Mouse (Mus musculus): ENCODE data around the gene Ipo5.

Gene Ipo5

GRCm38 (mm10) chr14:120898876-120899275, 12.1 kb upstream of the Ipo5 start:
- no peak for TF ChIP-seq GATA4 (IDR thresholded peaks at IDR 0.05; ENCODE audit: insufficient replicate concordance, low read length)

- no peak for TF ChIP-seq GATA4 (IDR thresholded peaks at IDR 0.05; ENCODE audit: insufficient replicate concordance, low read length)
These were observed 1.6 kb upstream of the Ipo5 start for GRCm38 (mm10) chr14:120909396-120909795.

- no peak for TF ChIP-seq GATA4 (IDR thresholded peaks at IDR 0.05; ENCODE audit: insufficient replicate concordance, low read length)
These were observed 704 bp upstream of the Ipo5 start for GRCm38 (mm10) chr14:120910320-120910719.

GRCm38 (mm10) chr14:120911388-120911901, 421 bp downstream of the Ipo5 start:
- no peak for TF ChIP-seq GATA4 (IDR thresholded peaks at IDR 0.05; ENCODE audit: insufficient replicate concordance, low read length)

- TF ChIP-seq GATA4 (IDR thresholded peaks at IDR 0.05; ENCODE audit: insufficient replicate concordance, low read length): no peak
These were observed 1.2 kb downstream of the Ipo5 start for GRCm38 (mm10) chr14:120912090-120912710.

- TF ChIP-seq GATA4 (IDR thresholded peaks at IDR 0.05; ENCODE audit: insufficient replicate concordance, low read length): no peak
These were observed 1.9 kb downstream of the Ipo5 start for GRCm38 (mm10) chr14:120912916-120913315.

- no peak for TF ChIP-seq GATA4 (IDR thresholded peaks at IDR 0.05; ENCODE audit: insufficient replicate concordance, low read length)
These were observed 10.8 kb downstream of the Ipo5 start for GRCm38 (mm10) chr14:120921805-120922204.

GRCm38 (mm10) chr14:120924044-120924443, 13.0 kb downstream of the Ipo5 start:
- TF ChIP-seq GATA4 (IDR thresholded peaks at IDR 0.05; ENCODE audit: insufficient replicate concordance, low read length): no peak

- TF ChIP-seq GATA4 (IDR thresholded peaks at IDR 0.05; ENCODE audit: insufficient replicate concordance, low read length): no peak
These were observed 14.9 kb downstream of the Ipo5 start for GRCm38 (mm10) chr14:120925731-120926585.

- no peak for TF ChIP-seq GATA4 (IDR thresholded peaks at IDR 0.05; ENCODE audit: insufficient replicate concordance, low read length)
These were observed 20.2 kb downstream of the Ipo5 start for GRCm38 (mm10) chr14:120931236-120931635.

- no peak for TF ChIP-seq GATA4 (IDR thresholded peaks at IDR 0.05; ENCODE audit: insufficient replicate concordance, low read length)
These were observed 22.6 kb downstream of the Ipo5 start for GRCm38 (mm10) chr14:120933624-120934023.

GRCm38 (mm10) chr14:120937102-120937501, 26.1 kb downstream of the Ipo5 start:
- TF ChIP-seq GATA4 (IDR thresholded peaks at IDR 0.05; ENCODE audit: insufficient replicate concordance, low read length): no peak

- TF ChIP-seq GATA4 (IDR thresholded peaks at IDR 0.05; ENCODE audit: insufficient replicate concordance, low read length): no peak
These were observed 31.8 kb downstream of the Ipo5 start for GRCm38 (mm10) chr14:120942803-120943202.

GRCm38 (mm10) chr14:120945146-120945545, 34.1 kb downstream of the Ipo5 start:
- no peak for TF ChIP-seq GATA4 (IDR thresholded peaks at IDR 0.05; ENCODE audit: insufficient replicate concordance, low read length)

- no peak for TF ChIP-seq GATA4 (IDR thresholded peaks at IDR 0.05; ENCODE audit: insufficient replicate concordance, low read length)
These were observed 36.1 kb downstream of the Ipo5 start for GRCm38 (mm10) chr14:120947104-120947503.

GRCm38 (mm10) chr14:120949002-120949401, 38.0 kb downstream of the Ipo5 start:
- TF ChIP-seq GATA4 (IDR thresholded peaks at IDR 0.05; ENCODE audit: insufficient replicate concordance, low read length): no peak
